Mouse (Mus musculus): ENCODE measurements around the gene Vmn1r1. TPM values are rescaled to one million over a fixed set of nuclear protein-coding genes. Genes with fewer than 3 reads are reported as not detected.

Gene Vmn1r1
- total and polyA plus RNA-seq, 3 experiments: 0.22 TPM; not detected in 2

GRCm38 (mm10) chr1:182122413-182122812 lies 41.9 kb downstream of the Vmn1r1 start:
- DNase-seq (ENCODE audit: low spot score) (no peak), ATAC-seq (ENCODE audit: extremely low read depth, insufficient number of reproducible peaks, low FRiP score, poor library complexity, severe bottlenecking) (no peak)
- Histone ChIP-seq H3K9me3 (replicated peaks) (no peaks in the 10 kb centered on the region), H3K36me3 (replicated peaks) (peaks cover 16% of the 10 kb centered on the region), H3K4me3 (ENCODE audit: low read depth, low read length) (no peak overlapping the region), H3K27me3 (ENCODE audit: insufficient read depth, low read length) (peaks cover 6% of the 10 kb centered on the region), H3K4me1 (ENCODE audit: insufficient read depth, low read depth, low read length) (peaks cover 19% of the 10 kb centered on the region)
- TF ChIP-seq GATA2 (IDR thresholded peaks at IDR 0.05; ENCODE audit: borderline replicate concordance, low read depth, low read length): no peak
- TF ChIP-seq CTCF (IDR thresholded peaks at IDR 0.05; ENCODE audit: low read depth, low read length): no peak
- TF ChIP-seq GATA1 (IDR thresholded peaks at IDR 0.05; ENCODE audit: borderline replicate concordance, low read length): no peak
- no peak for TF ChIP-seq TAL1 (conservative IDR thresholded peaks at IDR 0.05; ENCODE audit: low read depth, low read length)
- TF ChIP-seq POLR2AphosphoS5 (IDR thresholded peaks at IDR 0.05; ENCODE audit: insufficient replicate concordance, low read depth, low read length): no peak

- TF ChIP-seq GATA1 (IDR thresholded peaks at IDR 0.05; ENCODE audit: borderline replicate concordance, low read length) (no peak), TAL1 (conservative IDR thresholded peaks at IDR 0.05; ENCODE audit: low read depth, low read length) (no peak), POLR2AphosphoS5 (IDR thresholded peaks at IDR 0.05; ENCODE audit: insufficient replicate concordance, low read depth, low read length) (no peak), GATA2 (IDR thresholded peaks at IDR 0.05; ENCODE audit: borderline replicate concordance, low read depth, low read length) (no peak), CTCF (IDR thresholded peaks at IDR 0.05; ENCODE audit: low read depth, low read length) (no peak)
- peaks cover 23% of the 10 kb centered on the region; the same call in 1 of the 2 replicates for H3K27me3 ChIP-seq (ENCODE audit: insufficient read depth, low read length)
- DNase-seq (ENCODE audit: low spot score) (no peak), ATAC-seq (ENCODE audit: extremely low read depth, insufficient number of reproducible peaks, low FRiP score, poor library complexity, severe bottlenecking) (no peak)
- no peak overlapping the region for H3K4me3 ChIP-seq (ENCODE audit: low read depth, low read length)
- H3K36me3 ChIP-seq (replicated peaks): no peaks in the 10 kb centered on the region
- no peaks in the 10 kb centered on the region for H3K9me3 ChIP-seq (replicated peaks)
- H3K4me1 ChIP-seq (ENCODE audit: insufficient read depth, low read depth, low read length): no peaks in the 10 kb centered on the region
Measured at GRCm38 (mm10) chr1:182115651-182116408, 48.5 kb downstream of the Vmn1r1 start.

- H3K27me3 ChIP-seq (ENCODE audit: insufficient read depth, low read length): peaks cover 20% of the 10 kb centered on the region; the same call in 1 of the 2 replicates
- H3K4me1 ChIP-seq (ENCODE audit: insufficient read depth, low read depth, low read length): no peaks in the 10 kb centered on the region
- ATAC-seq (ENCODE audit: extremely low read depth, insufficient number of reproducible peaks, low FRiP score, poor library complexity, severe bottlenecking) (no peak), DNase-seq (ENCODE audit: low spot score) (no peak)
- no peaks in the 10 kb centered on the region for H3K9me3 ChIP-seq (replicated peaks)
- TF ChIP-seq CTCF (IDR thresholded peaks at IDR 0.05; ENCODE audit: low read depth, low read length): peak; percentile 29; the same call in 1 of the 2 replicates
- TF ChIP-seq TAL1 (conservative IDR thresholded peaks at IDR 0.05; ENCODE audit: low read depth, low read length): no peak
- no peak for TF ChIP-seq POLR2AphosphoS5 (IDR thresholded peaks at IDR 0.05; ENCODE audit: insufficient replicate concordance, low read depth, low read length)
- TF ChIP-seq GATA2 (IDR thresholded peaks at IDR 0.05; ENCODE audit: borderline replicate concordance, low read depth, low read length): no peak
- TF ChIP-seq GATA1 (IDR thresholded peaks at IDR 0.05; ENCODE audit: borderline replicate concordance, low read length): no peak
- H3K4me3 ChIP-seq (ENCODE audit: low read depth, low read length): no peak overlapping the region
- H3K36me3 ChIP-seq (replicated peaks): no peaks in the 10 kb centered on the region
Measured at GRCm38 (mm10) chr1:182115197-182115596, 49.1 kb downstream of the Vmn1r1 start.

- H3K27me3 ChIP-seq (ENCODE audit: insufficient read depth, low read length): peaks cover 23% of the 10 kb centered on the region
- ATAC-seq (ENCODE audit: extremely low read depth, insufficient number of reproducible peaks, low FRiP score, poor library complexity, severe bottlenecking): no peak
- no peaks in the 10 kb centered on the region for H3K4me1 ChIP-seq (ENCODE audit: insufficient read depth, low read depth, low read length)
Measured at GRCm38 (mm10) chr1:182113587-182114500, 50.4 kb downstream of the Vmn1r1 start.

GRCm38 (mm10) chr1:182113131-182113530 lies 51.2 kb downstream of the Vmn1r1 start:
- Histone ChIP-seq H3K9me3 (replicated peaks) (no peaks in the 10 kb centered on the region), H3K36me3 (replicated peaks) (no peaks in the 10 kb centered on the region), H3K4me3 (ENCODE audit: low read depth, low read length) (no peak overlapping the region), H3K27me3 (ENCODE audit: insufficient read depth, low read length) (peaks cover 28% of the 10 kb centered on the region), H3K4me1 (ENCODE audit: insufficient read depth, low read depth, low read length) (no peaks in the 10 kb centered on the region)
- ATAC-seq (ENCODE audit: extremely low read depth, insufficient number of reproducible peaks, low FRiP score, poor library complexity, severe bottlenecking): no peak
- no peak for DNase-seq (ENCODE audit: low spot score)
- no peak for TF ChIP-seq CTCF (IDR thresholded peaks at IDR 0.05; ENCODE audit: low read depth, low read length)
- no peak for TF ChIP-seq TAL1 (conservative IDR thresholded peaks at IDR 0.05; ENCODE audit: low read depth, low read length)
- no peak for TF ChIP-seq GATA1 (IDR thresholded peaks at IDR 0.05; ENCODE audit: borderline replicate concordance, low read length)
- TF ChIP-seq GATA2 (IDR thresholded peaks at IDR 0.05; ENCODE audit: borderline replicate concordance, low read depth, low read length): no peak
- no peak for TF ChIP-seq POLR2AphosphoS5 (IDR thresholded peaks at IDR 0.05; ENCODE audit: insufficient replicate concordance, low read depth, low read length)

More at GRCm38 (mm10) chr1:182113587-182114500, 50.4 kb downstream of the Vmn1r1 start:
- Histone ChIP-seq H3K9me3 (replicated peaks) (no peaks in the 10 kb centered on the region), H3K4me3 (ENCODE audit: low read depth, low read length) (no peak overlapping the region), H3K36me3 (replicated peaks) (no peaks in the 10 kb centered on the region)
- TF ChIP-seq GATA2 (IDR thresholded peaks at IDR 0.05; ENCODE audit: borderline replicate concordance, low read depth, low read length) (no peak), TAL1 (conservative IDR thresholded peaks at IDR 0.05; ENCODE audit: low read depth, low read length) (no peak), CTCF (IDR thresholded peaks at IDR 0.05; ENCODE audit: low read depth, low read length) (no peak), GATA1 (IDR thresholded peaks at IDR 0.05; ENCODE audit: borderline replicate concordance, low read length) (no peak), POLR2AphosphoS5 (IDR thresholded peaks at IDR 0.05; ENCODE audit: insufficient replicate concordance, low read depth, low read length) (no peak)
- DNase-seq (ENCODE audit: low spot score): no peak
